Mouse (Mus musculus): ENCODE data around the gene Marcksl1.
"Not testable (repeated sequence)": the region's sequence is repeated elsewhere in the genome, so short reads cannot be mapped to it uniquely, and the experiment has no call there.

Marcksl1 gene

GRCm38 (mm10) chr4:129510723-129511412 is 2.5 kb upstream of the Marcksl1 start:
- DNase-seq, result no peak

GRCm38 (mm10) chr4:129511413-129512096 is 1.8 kb upstream of the Marcksl1 start:
- no peak for DNase-seq

- no peak for DNase-seq
Measured at GRCm38 (mm10) chr4:129513891-129514290, 510 bp downstream of the Marcksl1 start.

- DNase-seq, result peak; percentile 85
Measured at GRCm38 (mm10) chr4:129514300-129514898, 1.0 kb downstream of the Marcksl1 start.

- DNase-seq, result no peak
Measured at GRCm38 (mm10) chr4:129516925-129517324, 3.5 kb downstream of the Marcksl1 start.

- no peak for DNase-seq
Measured at GRCm38 (mm10) chr4:129518519-129518918, 5.1 kb downstream of the Marcksl1 start.

GRCm38 (mm10) chr4:129525338-129525737 is 12.0 kb downstream of the Marcksl1 start:
- no peak for DNase-seq

GRCm38 (mm10) chr4:129525889-129526288 is 12.5 kb downstream of the Marcksl1 start:
- DNase-seq, result no peak

GRCm38 (mm10) chr4:129528901-129529300 is 15.5 kb downstream of the Marcksl1 start:
- DNase-seq, result not testable (repeated sequence)

- DNase-seq, result peak; percentile 72
Measured at GRCm38 (mm10) chr4:129540012-129540411, 26.6 kb downstream of the Marcksl1 start.

GRCm38 (mm10) chr4:129541868-129542591 is 28.6 kb downstream of the Marcksl1 start:
- DNase-seq, result peak; percentile 67

GRCm38 (mm10) chr4:129542592-129543141 is 29.3 kb downstream of the Marcksl1 start, which contains the start of gene Hdac1:
Gene Hdac1, minus strand, starts transcription at chr4:129542713.
- peak; percentile 98 for DNase-seq

- DNase-seq, result no peak
Measured at GRCm38 (mm10) chr4:129544106-129544505, 30.7 kb downstream of the Marcksl1 start.

GRCm38 (mm10) chr4:129547631-129548030 is 34.2 kb downstream of the Marcksl1 start:
- not testable (repeated sequence) for DNase-seq

GRCm38 (mm10) chr4:129549306-129549705 is 35.9 kb downstream of the Marcksl1 start:
- peak; percentile 79 for DNase-seq

- no peak for DNase-seq
Measured at GRCm38 (mm10) chr4:129550295-129550694, 36.9 kb downstream of the Marcksl1 start.

- DNase-seq, result not testable (repeated sequence)
Measured at GRCm38 (mm10) chr4:129554512-129554911, 41.1 kb downstream of the Marcksl1 start.

- peak; percentile 57 for DNase-seq
Measured at GRCm38 (mm10) chr4:129555421-129555861, 42.1 kb downstream of the Marcksl1 start.

- peak; percentile 33 for DNase-seq
Measured at GRCm38 (mm10) chr4:129555862-129556531, 42.6 kb downstream of the Marcksl1 start.

GRCm38 (mm10) chr4:129556532-129557223 is 43.3 kb downstream of the Marcksl1 start:
- DNase-seq, result peak; percentile 96

- peak; percentile 42 for DNase-seq
Measured at GRCm38 (mm10) chr4:129557256-129557808, 44.0 kb downstream of the Marcksl1 start.

Measured in thymus, postnatal 14 days (tissue).